Mouse (Mus musculus): Measurements from ENCODE around the gene Cox8b. TPM values are rescaled to one million over a fixed set of nuclear protein-coding genes. Genes with fewer than 3 reads are reported as not detected.

Cox8b gene
- polyA plus RNA-seq, 1 experiment = not detected

DNA sequence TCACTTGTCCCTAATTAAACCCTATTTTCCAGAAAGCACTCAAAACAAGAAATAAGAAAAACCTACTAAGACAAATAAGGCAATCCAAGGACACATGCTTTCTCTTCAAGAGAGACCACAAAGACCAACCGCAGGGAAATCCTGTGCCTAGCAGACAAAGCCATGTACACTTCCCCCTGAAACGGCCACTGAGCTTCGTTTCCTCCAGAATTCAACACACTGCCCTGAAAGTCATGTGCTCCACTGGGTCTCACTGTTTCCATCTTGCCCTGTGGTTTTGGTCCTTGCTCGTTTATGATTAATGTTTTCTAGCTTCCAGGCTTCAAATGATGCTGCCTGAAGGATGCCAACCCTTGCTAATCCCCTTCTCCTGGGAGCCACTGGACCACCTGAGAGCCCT lies 26.0 kb downstream of the Cox8b start:
- Histone ChIP-seq H3K4me1 (ENCODE audit: control insufficient read depth, insufficient read depth, low read length) (no peaks in the 10 kb centered on the region), H3K27ac (ENCODE audit: insufficient read depth, low read length) (no peak overlapping the region), H3K27me3 (ENCODE audit: control insufficient read depth, insufficient read depth, low read length, poor library complexity, severe bottlenecking) (no peaks in the 10 kb centered on the region), H3K9me3 (replicated peaks; ENCODE audit: control insufficient read depth, insufficient read depth, low read length, poor library complexity, severe bottlenecking) (no peaks in the 10 kb centered on the region), H3K4me3 (ENCODE audit: low read depth, low read length) (no peak overlapping the region), H3K36me3 (ENCODE audit: control insufficient read depth, insufficient read depth, low read length, poor library complexity, severe bottlenecking) (no peaks in the 10 kb centered on the region; the same call in 1 of the 2 replicates), H3K9ac (ENCODE audit: low read depth, poor library complexity, severe bottlenecking) (no peak overlapping the region)
- no peak for TF ChIP-seq CTCF (IDR thresholded peaks at IDR 0.05; ENCODE audit: low read depth, low read length)
- TF ChIP-seq EP300 (IDR thresholded peaks at IDR 0.05; ENCODE audit: insufficient read depth, low read depth, low read length) = no peak
- TF ChIP-seq POLR2A (IDR thresholded peaks at IDR 0.05; ENCODE audit: insufficient read depth, low read length) = no peak

DNA sequence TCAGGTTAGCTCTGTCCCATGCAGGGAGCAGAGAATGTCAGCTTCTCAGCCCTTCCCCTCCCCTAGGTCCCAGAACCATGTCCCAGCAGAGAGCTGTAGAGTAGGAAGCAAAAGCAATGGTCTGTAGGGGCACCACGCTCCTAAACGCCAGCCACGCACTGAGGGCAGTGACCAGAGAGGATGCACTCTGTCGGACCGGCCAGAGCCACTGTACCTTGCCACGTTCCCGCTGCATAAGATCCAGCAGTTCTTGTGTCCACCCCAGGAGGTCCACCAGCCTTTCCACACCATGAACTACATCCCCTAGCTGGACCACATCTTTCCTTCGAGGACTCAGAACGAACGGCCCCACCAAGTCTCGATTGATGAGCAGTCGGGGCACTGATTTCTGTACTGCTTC lies 35.5 kb downstream of the Cox8b start:
- TF ChIP-seq POLR2A (IDR thresholded peaks at IDR 0.05; ENCODE audit: insufficient read depth, low read length) = no peak
- no peak for TF ChIP-seq EP300 (IDR thresholded peaks at IDR 0.05; ENCODE audit: insufficient read depth, low read depth, low read length)
- no peak for TF ChIP-seq CTCF (IDR thresholded peaks at IDR 0.05; ENCODE audit: low read depth, low read length)
- no peak overlapping the region for H3K4me3 ChIP-seq (ENCODE audit: low read depth, low read length)
- no peaks in the 10 kb centered on the region for H3K27me3 ChIP-seq (ENCODE audit: control insufficient read depth, insufficient read depth, low read length, poor library complexity, severe bottlenecking)
- no peak overlapping the region for H3K9ac ChIP-seq (ENCODE audit: low read depth, poor library complexity, severe bottlenecking)
- H3K27ac ChIP-seq (ENCODE audit: insufficient read depth, low read length) = no peak overlapping the region
- no peaks in the 10 kb centered on the region for H3K9me3 ChIP-seq (replicated peaks; ENCODE audit: control insufficient read depth, insufficient read depth, low read length, poor library complexity, severe bottlenecking)
- no peaks in the 10 kb centered on the region for H3K4me1 ChIP-seq (ENCODE audit: control insufficient read depth, insufficient read depth, low read length)
- H3K36me3 ChIP-seq (ENCODE audit: control insufficient read depth, insufficient read depth, low read length, poor library complexity, severe bottlenecking) = peaks cover 37% of the 10 kb centered on the region

DNA sequence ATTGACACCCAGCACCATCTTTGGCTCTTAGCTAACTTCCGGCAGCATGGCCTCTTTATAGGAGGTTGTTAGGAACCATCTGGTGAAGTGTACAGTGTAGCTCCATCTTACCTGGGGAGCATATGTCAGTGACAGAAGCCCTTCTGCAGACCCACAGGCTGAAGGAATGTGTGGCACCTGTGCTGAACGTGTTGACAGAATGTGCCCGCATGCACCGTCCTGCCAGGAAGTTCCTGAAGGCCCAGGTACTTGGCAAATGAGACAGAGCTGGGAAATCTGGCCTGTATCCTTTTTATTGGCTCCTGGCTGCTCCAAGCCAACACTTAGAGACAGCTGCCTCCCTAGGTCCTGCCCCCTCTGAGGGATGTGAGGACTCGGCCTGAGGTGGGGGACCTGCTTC lies 39.5 kb downstream of the Cox8b start:
- no peak overlapping the region for H3K9ac ChIP-seq (ENCODE audit: low read depth, poor library complexity, severe bottlenecking)

DNA sequence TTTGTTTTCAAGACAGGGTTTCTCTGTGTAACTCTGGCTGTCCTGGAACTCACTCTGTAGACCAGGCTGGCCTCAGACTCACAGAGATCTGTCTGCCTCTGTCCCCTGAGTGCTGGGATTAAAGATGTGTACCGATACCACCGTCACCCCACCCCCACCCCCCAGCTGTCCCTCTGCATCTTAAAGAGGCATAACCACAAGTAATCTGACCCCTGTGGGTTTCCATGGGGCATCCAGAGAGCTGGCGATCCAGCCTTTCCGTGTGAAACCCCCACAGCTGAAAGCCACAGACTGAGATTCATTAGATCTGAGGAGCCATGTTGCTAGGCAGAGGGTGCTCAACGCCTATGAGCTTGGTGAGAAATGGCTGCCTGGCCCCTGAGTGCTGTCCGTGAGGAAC lies 40.2 kb downstream of the Cox8b start:
- peaks cover 39% of the 10 kb centered on the region for H3K36me3 ChIP-seq (ENCODE audit: control insufficient read depth, insufficient read depth, low read length, poor library complexity, severe bottlenecking)
- TF ChIP-seq POLR2A (IDR thresholded peaks at IDR 0.05; ENCODE audit: insufficient read depth, low read length) = no peak
- no peak for TF ChIP-seq EP300 (IDR thresholded peaks at IDR 0.05; ENCODE audit: insufficient read depth, low read depth, low read length)
- TF ChIP-seq CTCF (IDR thresholded peaks at IDR 0.05; ENCODE audit: low read depth, low read length) = no peak
- no peak overlapping the region for H3K9ac ChIP-seq (ENCODE audit: low read depth, poor library complexity, severe bottlenecking)

More for the DNA sequence above, 39.5 kb downstream of the Cox8b start:
- H3K27ac ChIP-seq (ENCODE audit: insufficient read depth, low read length) = no peak overlapping the region
- no peaks in the 10 kb centered on the region for H3K9me3 ChIP-seq (replicated peaks; ENCODE audit: control insufficient read depth, insufficient read depth, low read length, poor library complexity, severe bottlenecking)
- TF ChIP-seq POLR2A (IDR thresholded peaks at IDR 0.05; ENCODE audit: insufficient read depth, low read length) = no peak
- TF ChIP-seq EP300 (IDR thresholded peaks at IDR 0.05; ENCODE audit: insufficient read depth, low read depth, low read length) = no peak
- no peak for TF ChIP-seq CTCF (IDR thresholded peaks at IDR 0.05; ENCODE audit: low read depth, low read length)
- H3K27me3 ChIP-seq (ENCODE audit: control insufficient read depth, insufficient read depth, low read length, poor library complexity, severe bottlenecking) = no peaks in the 10 kb centered on the region
- peaks cover 39% of the 10 kb centered on the region for H3K36me3 ChIP-seq (ENCODE audit: control insufficient read depth, insufficient read depth, low read length, poor library complexity, severe bottlenecking)
- H3K4me3 ChIP-seq (ENCODE audit: low read depth, low read length) = no peak overlapping the region
- peaks cover 3% of the 10 kb centered on the region for H3K4me1 ChIP-seq (ENCODE audit: control insufficient read depth, insufficient read depth, low read length)

DNA sequence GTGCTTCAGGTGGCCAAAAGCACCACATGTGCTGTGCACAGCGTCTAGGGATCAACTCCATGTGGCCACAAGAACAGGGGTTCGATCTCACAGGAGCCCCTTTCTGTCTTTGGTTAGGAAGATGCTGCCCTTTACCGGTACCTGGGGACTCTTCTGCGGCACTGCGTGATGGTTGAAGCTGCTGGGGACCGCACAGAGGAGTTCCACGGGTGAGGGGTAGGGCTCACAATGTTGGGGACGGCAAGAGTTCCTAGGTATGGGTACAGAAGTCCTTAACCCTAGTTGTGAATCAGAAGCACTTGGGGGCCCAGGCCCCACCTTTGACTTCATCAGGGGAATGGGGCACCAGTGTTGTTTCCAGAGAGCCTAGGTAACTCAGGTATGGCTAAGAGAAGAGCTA lies 41.5 kb downstream of the Cox8b start:
- no peaks in the 10 kb centered on the region for H3K27me3 ChIP-seq (ENCODE audit: control insufficient read depth, insufficient read depth, low read length, poor library complexity, severe bottlenecking)
- H3K36me3 ChIP-seq (ENCODE audit: control insufficient read depth, insufficient read depth, low read length, poor library complexity, severe bottlenecking) = peaks cover 46% of the 10 kb centered on the region
- no peak overlapping the region for H3K9ac ChIP-seq (ENCODE audit: low read depth, poor library complexity, severe bottlenecking)
- no peak overlapping the region for H3K27ac ChIP-seq (ENCODE audit: insufficient read depth, low read length)
- H3K9me3 ChIP-seq (replicated peaks; ENCODE audit: control insufficient read depth, insufficient read depth, low read length, poor library complexity, severe bottlenecking) = no peaks in the 10 kb centered on the region
- peak overlapping the region; percentile 84 for H3K4me3 ChIP-seq (ENCODE audit: low read depth, low read length)
- TF ChIP-seq EP300 (IDR thresholded peaks at IDR 0.05; ENCODE audit: insufficient read depth, low read depth, low read length) = no peak
- no peak for TF ChIP-seq POLR2A (IDR thresholded peaks at IDR 0.05; ENCODE audit: insufficient read depth, low read length)
- no peak for TF ChIP-seq CTCF (IDR thresholded peaks at IDR 0.05; ENCODE audit: low read depth, low read length)
- peaks cover 3% of the 10 kb centered on the region for H3K4me1 ChIP-seq (ENCODE audit: control insufficient read depth, insufficient read depth, low read length)

More for the DNA sequence above, 40.2 kb downstream of the Cox8b start:
- no peak overlapping the region for H3K27ac ChIP-seq (ENCODE audit: insufficient read depth, low read length)
- H3K9me3 ChIP-seq (replicated peaks; ENCODE audit: control insufficient read depth, insufficient read depth, low read length, poor library complexity, severe bottlenecking) = no peaks in the 10 kb centered on the region
- H3K4me3 ChIP-seq (ENCODE audit: low read depth, low read length) = no peak overlapping the region
- peaks cover 3% of the 10 kb centered on the region for H3K4me1 ChIP-seq (ENCODE audit: control insufficient read depth, insufficient read depth, low read length)
- H3K27me3 ChIP-seq (ENCODE audit: control insufficient read depth, insufficient read depth, low read length, poor library complexity, severe bottlenecking) = no peaks in the 10 kb centered on the region

DNA sequence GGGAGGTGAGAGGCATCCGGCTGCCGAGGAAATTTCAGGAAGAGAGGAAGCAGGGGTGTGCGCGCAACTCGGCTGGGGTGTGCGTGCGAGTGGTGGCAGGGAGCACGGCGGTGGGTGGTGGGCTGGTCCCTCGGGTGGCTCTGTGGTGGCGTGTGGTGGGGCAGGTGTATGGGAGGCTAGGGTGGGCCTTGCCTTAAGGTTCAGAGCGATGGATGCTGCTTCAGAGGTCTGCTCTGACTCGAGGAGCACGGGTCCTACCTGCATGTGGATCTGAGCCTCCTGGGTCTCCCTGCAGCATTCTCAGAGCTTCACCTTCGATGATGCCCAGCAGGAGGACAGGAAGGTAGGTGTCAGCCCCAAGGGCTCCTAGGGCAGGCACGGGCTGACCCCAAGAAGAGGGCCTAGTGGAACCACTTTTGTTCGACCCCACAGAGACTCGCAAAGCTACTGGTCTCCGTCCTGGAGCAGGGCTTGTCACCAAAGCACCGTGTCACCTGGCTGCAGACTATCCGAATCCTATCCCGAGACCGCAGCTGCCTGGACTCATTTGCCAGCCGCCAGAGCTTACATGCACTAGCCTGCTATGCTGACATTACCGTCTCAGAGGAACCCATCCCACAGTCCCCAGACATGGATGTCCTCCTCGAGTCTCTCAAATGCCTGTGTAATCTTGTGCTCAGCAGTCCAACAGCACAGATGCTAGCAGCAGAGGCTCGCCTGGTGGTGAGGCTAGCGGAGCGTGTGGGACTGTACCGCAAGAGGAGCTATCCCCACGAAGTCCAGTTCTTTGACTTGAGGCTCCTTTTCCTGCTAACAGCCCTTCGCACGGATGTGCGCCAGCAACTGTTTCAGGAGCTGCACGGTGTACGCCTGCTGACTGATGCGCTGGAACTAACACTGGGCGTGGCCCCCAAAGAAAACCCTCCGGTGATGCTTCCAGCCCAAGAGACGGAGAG lies 42.4 kb downstream of the Cox8b start, which contains the start of gene Bet1l:
Gene Bet1l (minus strand): TSS at position 28 of the 956 bp plus-strand sequence.
- TF ChIP-seq CTCF (IDR thresholded peaks at IDR 0.05; ENCODE audit: low read depth, low read length) = no peak
- no peak for TF ChIP-seq POLR2A (IDR thresholded peaks at IDR 0.05; ENCODE audit: insufficient read depth, low read length)
- no peak for TF ChIP-seq EP300 (IDR thresholded peaks at IDR 0.05; ENCODE audit: insufficient read depth, low read depth, low read length)
- peak within 1 kb of the TSS; percentile 20 for H3K27ac ChIP-seq (ENCODE audit: insufficient read depth, low read length)
- no peaks in the 10 kb centered on the region for H3K9me3 ChIP-seq (replicated peaks; ENCODE audit: control insufficient read depth, insufficient read depth, low read length, poor library complexity, severe bottlenecking)
- peaks cover 3% of the 10 kb centered on the region for H3K4me1 ChIP-seq (ENCODE audit: control insufficient read depth, insufficient read depth, low read length)
- H3K27me3 ChIP-seq (ENCODE audit: control insufficient read depth, insufficient read depth, low read length, poor library complexity, severe bottlenecking) = no peaks in the 10 kb centered on the region
- H3K36me3 ChIP-seq (ENCODE audit: control insufficient read depth, insufficient read depth, low read length, poor library complexity, severe bottlenecking) = peaks cover 41% of the 10 kb centered on the region
- peak within 1 kb of the TSS; percentile 85 for H3K9ac ChIP-seq (ENCODE audit: low read depth, poor library complexity, severe bottlenecking)
- peak within 1 kb of the TSS; percentile 84 for H3K4me3 ChIP-seq (ENCODE audit: low read depth, low read length)

All from ES-Bruce4 (cell line).